Mouse (Mus musculus) forebrain, embryonic 10.5 days (tissue): Measurements from ENCODE around the gene Loxl4. TPM values are rescaled to one million over a fixed set of nuclear protein-coding genes. Genes with fewer than 3 reads are reported as not detected.

Experiments
- DNase-seq: peaks from one replicate; pipeline ENCODE4 v3.0.0-alpha.2; 2017; ENCODE audit warnings: low spot score; ENCODE audit errors: extremely low spot score
- H3K27ac ChIP-seq: fragments of 300-500 bp; sonication (generic); 2 replicates; pipeline ENCODE4 v1.5.1; 2016; ENCODE audit warnings: mild to moderate bottlenecking
- H3K27me3 ChIP-seq: fragments of 300-500 bp; sonication (generic); 2 replicates; pipeline ENCODE4 v1.6.1; 2016; ENCODE audit warnings: mild to moderate bottlenecking; ENCODE audit not compliant: poor library complexity, severe bottlenecking
- H3K36me3 ChIP-seq: fragments of 300-500 bp; sonication (generic); replicated peaks from 2 replicates; pipeline ENCODE4 v1.6.1; 2016; ENCODE audit warnings: mild to moderate bottlenecking, moderate library complexity
- H3K4me1 ChIP-seq: fragments of 300-500 bp; sonication (generic); 2 replicates; pipeline ENCODE4 v1.6.1; 2016
- H3K4me3 ChIP-seq: fragments of 300-500 bp; sonication (generic); 2 replicates; pipeline ENCODE4 v1.5.1; 2016; ENCODE audit warnings: mild to moderate bottlenecking, moderate library complexity
- H3K9me3 ChIP-seq: fragments of 300-500 bp; sonication (generic); 2 replicates; pipeline ENCODE4 v1.6.1; 2016; ENCODE audit warnings: mild to moderate bottlenecking, moderate library complexity
- WGBS: fragments of 180-500 bp; shearing (Covaris S2); methylation state at CpG from one replicate; pipeline ENCODE4 v1.1.7; 2016; 5-methylcytosine and 5-hydroxymethylcytosine counted together
- polyA plus RNA-seq: library from polyadenylated mRNA; unstranded; fragments of >200 nt; fragmentation: Nextera tagmentation; extraction: Ambion mirVana; gene quantifications from 2 replicates; pipeline ENCODE4 v1.2.1, GENCODE M21; 2016

The Loxl4 gene
- polyA plus RNA-seq, 1 experiment from 2014 or later = 0.31 TPM

- Histone ChIP-seq H3K4me3 (no peak overlapping the region), H3K9me3 (no peaks in the 10 kb centered on the region), H3K27me3 (no peaks in the 10 kb centered on the region), H3K27ac (peak overlapping the region; percentile 26; the same call in 1 of the 2 replicates), H3K36me3 (no peaks in the 10 kb centered on the region), H3K4me1 (peaks cover 14% of the 10 kb centered on the region)
- DNase-seq = no peak
- 61% methylated on average over 8 of the region's 8 CpGs for WGBS
These were observed 26.2 kb upstream of the Loxl4 start for GRCm38 (mm10) chr19:42638604-42639481.

GRCm38 (mm10) chr19:42636631-42637030 lies 24.0 kb upstream of the Loxl4 start:
- Histone ChIP-seq H3K4me1 (peaks cover 24% of the 10 kb centered on the region), H3K4me3 (no peak overlapping the region), H3K36me3 (no peaks in the 10 kb centered on the region), H3K27ac (no peak overlapping the region), H3K9me3 (no peaks in the 10 kb centered on the region), H3K27me3 (no peaks in the 10 kb centered on the region)
- WGBS = 57% methylated on average over 11 of the region's 11 CpGs
- DNase-seq = no peak

GRCm38 (mm10) chr19:42633650-42634049 lies 21.0 kb upstream of the Loxl4 start:
- no peaks in the 10 kb centered on the region for H3K27me3 ChIP-seq
- DNase-seq = no peak

GRCm38 (mm10) chr19:42632301-42632700 lies 19.7 kb upstream of the Loxl4 start:
- no peak overlapping the region for H3K27ac ChIP-seq
- H3K9me3 ChIP-seq = no peaks in the 10 kb centered on the region
- no peaks in the 10 kb centered on the region for H3K27me3 ChIP-seq
- no peaks in the 10 kb centered on the region for H3K36me3 ChIP-seq
- whole genome bisulfite sequencing = 89% methylated on average over 4 of the region's 4 CpGs
- DNase-seq = no peak
- no peak overlapping the region for H3K4me3 ChIP-seq
- peaks cover 16% of the 10 kb centered on the region for H3K4me1 ChIP-seq

More at GRCm38 (mm10) chr19:42633650-42634049, 21.0 kb upstream of the Loxl4 start:
- Histone ChIP-seq H3K27ac (no peak overlapping the region), H3K9me3 (no peaks in the 10 kb centered on the region), H3K4me3 (no peak overlapping the region), H3K36me3 (no peaks in the 10 kb centered on the region), H3K4me1 (peaks cover 20% of the 10 kb centered on the region)
- 74% methylated on average over 2 of the region's 2 CpGs for WGBS

GRCm38 (mm10) chr19:42631541-42631961 lies 18.9 kb upstream of the Loxl4 start:
- Histone ChIP-seq H3K27me3 (no peaks in the 10 kb centered on the region), H3K9me3 (no peaks in the 10 kb centered on the region), H3K36me3 (no peaks in the 10 kb centered on the region), H3K27ac (no peak overlapping the region; the same call in 1 of the 2 replicates), H3K4me1 (peaks cover 16% of the 10 kb centered on the region), H3K4me3 (no peak overlapping the region)
- no peak for DNase-seq
- 38% methylated on average over 8 of the region's 8 CpGs for WGBS

- Histone ChIP-seq H3K4me3 (no peak overlapping the region), H3K4me1 (peaks cover 16% of the 10 kb centered on the region)
- 93% methylated on average over 6 of the region's 6 CpGs for WGBS
These were observed 15.5 kb upstream of the Loxl4 start for GRCm38 (mm10) chr19:42628068-42628467.

GRCm38 (mm10) chr19:42613647-42614225 lies 1.1 kb upstream of the Loxl4 start:
- H3K27ac ChIP-seq = no peak overlapping the region
- H3K4me1 ChIP-seq = peaks cover 11% of the 10 kb centered on the region
- no peak for DNase-seq
- no peaks in the 10 kb centered on the region for H3K9me3 ChIP-seq
- peaks cover 41% of the 10 kb centered on the region for H3K27me3 ChIP-seq
- 78% methylated on average over 7 of the region's 7 CpGs for WGBS
- no peak overlapping the region for H3K4me3 ChIP-seq
- no peaks in the 10 kb centered on the region for H3K36me3 ChIP-seq

More at GRCm38 (mm10) chr19:42628068-42628467, 15.5 kb upstream of the Loxl4 start:
- H3K9me3 ChIP-seq = no peaks in the 10 kb centered on the region
- H3K36me3 ChIP-seq = no peaks in the 10 kb centered on the region
- DNase-seq = no peak
- H3K27ac ChIP-seq = no peak overlapping the region
- H3K27me3 ChIP-seq = no peaks in the 10 kb centered on the region

GRCm38 (mm10) chr19:42613116-42613515 lies 503 bp upstream of the Loxl4 start:
- Histone ChIP-seq H3K9me3 (no peaks in the 10 kb centered on the region), H3K27me3 (peaks cover 41% of the 10 kb centered on the region), H3K4me3 (peak overlapping the region; percentile 54), H3K27ac (no peak overlapping the region; the same call in 1 of the 2 replicates), H3K4me1 (peaks cover 11% of the 10 kb centered on the region), H3K36me3 (no peaks in the 10 kb centered on the region)
- DNase-seq = no peak
- WGBS = 38% methylated on average over 7 of the region's 7 CpGs

GRCm38 (mm10) chr19:42611746-42612145 lies 867 bp downstream of the Loxl4 start:
- H3K36me3 ChIP-seq = no peaks in the 10 kb centered on the region
- peaks cover 11% of the 10 kb centered on the region for H3K4me1 ChIP-seq
- no peaks in the 10 kb centered on the region for H3K9me3 ChIP-seq
- peaks cover 41% of the 10 kb centered on the region for H3K27me3 ChIP-seq
- no peak overlapping the region for H3K27ac ChIP-seq
- no peak for DNase-seq
- H3K4me3 ChIP-seq = no peak overlapping the region
- WGBS = 86% methylated on average over 4 of the region's 4 CpGs

GRCm38 (mm10) chr19:42609716-42610115 lies 2.9 kb downstream of the Loxl4 start:
- H3K36me3 ChIP-seq = no peaks in the 10 kb centered on the region
- no peak overlapping the region for H3K27ac ChIP-seq
- peaks cover 41% of the 10 kb centered on the region for H3K27me3 ChIP-seq
- no peak for DNase-seq
- H3K4me1 ChIP-seq = peaks cover 12% of the 10 kb centered on the region
- no peaks in the 10 kb centered on the region for H3K9me3 ChIP-seq
- H3K4me3 ChIP-seq = no peak overlapping the region
- WGBS = 91% methylated on average over 3 of the region's 3 CpGs

- Histone ChIP-seq H3K4me1 (peaks cover 13% of the 10 kb centered on the region), H3K9me3 (no peaks in the 10 kb centered on the region), H3K27me3 (peaks cover 25% of the 10 kb centered on the region), H3K27ac (no peak overlapping the region), H3K36me3 (no peaks in the 10 kb centered on the region), H3K4me3 (no peak overlapping the region)
- DNase-seq = no peak
- 96% methylated on average over 5 of the region's 5 CpGs for WGBS
These were observed 4.5 kb downstream of the Loxl4 start for GRCm38 (mm10) chr19:42608082-42608481.

GRCm38 (mm10) chr19:42602576-42602975 lies 10.0 kb downstream of the Loxl4 start:
- Histone ChIP-seq H3K4me3 (no peak overlapping the region), H3K9me3 (no peaks in the 10 kb centered on the region), H3K4me1 (peaks cover 14% of the 10 kb centered on the region), H3K36me3 (no peaks in the 10 kb centered on the region), H3K27me3 (no peaks in the 10 kb centered on the region), H3K27ac (no peak overlapping the region)
- no peak for DNase-seq
- WGBS = 85% methylated on average over 8 of the region's 8 CpGs

- Histone ChIP-seq H3K4me1 (peaks cover 14% of the 10 kb centered on the region), H3K36me3 (no peaks in the 10 kb centered on the region), H3K4me3 (no peak overlapping the region), H3K27ac (no peak overlapping the region; the same call in 1 of the 2 replicates), H3K27me3 (no peaks in the 10 kb centered on the region), H3K9me3 (no peaks in the 10 kb centered on the region)
- WGBS = 79% methylated on average over 8 of the region's 8 CpGs
- no peak for DNase-seq
These were observed 10.6 kb downstream of the Loxl4 start for GRCm38 (mm10) chr19:42602041-42602440.
